Mouse (Mus musculus) frontal cortex, postnatal 14 days (tissue): Measurements from ENCODE around the gene Tas2r120.
"Not testable (repeated sequence)": the region's sequence is repeated elsewhere in the genome, so short reads cannot be mapped to it uniquely, and the experiment has no call there.

Source experiments
- DNase-seq, 2 experiments: peaks; one replicate each; pipeline ENCODE4 v3.0.0; 2022; ENCODE audit warnings: low spot score in 2 of 2

The Tas2r120 gene

GRCm38 (mm10) chr6:132656653-132657052, at the start of gene Tas2r120:
Gene Tas2r120, plus strand, starts transcription at chr6:132656953.
- DNase-seq, result no peak

- no peak for DNase-seq
These were observed 7.4 kb upstream of the Tas2r120 start for GRCm38 (mm10) chr6:132649399-132649798.

- no peak for DNase-seq
These were observed 5.3 kb upstream of the Tas2r120 start, which contains the start of gene A630073D07Rik for GRCm38 (mm10) chr6:132651426-132651825. Gene A630073D07Rik, minus strand, starts transcription at chr6:132651526.

- not testable (repeated sequence) for DNase-seq
These were observed 34.8 kb downstream of the Tas2r120 start for GRCm38 (mm10) chr6:132691596-132691995.

GRCm38 (mm10) chr6:132700907-132701306, 44.2 kb downstream of the Tas2r120 start, which contains the start of gene Tas2r121:
Gene Tas2r121, minus strand, starts transcription at chr6:132701007.
- no peak for DNase-seq
